Mouse (Mus musculus): Measurements from ENCODE around the gene Glra1. TPM values are rescaled to one million over a fixed set of nuclear protein-coding genes. Genes with fewer than 3 reads are reported as not detected.

The Glra1 gene
- polyA plus RNA-seq, 1 experiment from 2014 or later = 2.5 TPM

- H3K9ac ChIP-seq = no peak overlapping the region
- H3K4me1 ChIP-seq (replicated peaks; ENCODE audit: control insufficient read depth, insufficient read depth, low read length) = peaks cover 14% of the 10 kb centered on the region
- no peak overlapping the region for H3K4me2 ChIP-seq (replicated peaks)
- H3K4me3 ChIP-seq (replicated peaks; ENCODE audit: low read length) = no peak overlapping the region
- no peaks in the 10 kb centered on the region for H3K27me3 ChIP-seq (ENCODE audit: control insufficient read depth, insufficient read depth, low read length)
- H3K27ac ChIP-seq = no peak overlapping the region
- ATAC-seq (ENCODE audit: low FRiP score) (no peak), DNase-seq (ENCODE audit: low spot score) (no peak)
- no peaks in the 10 kb centered on the region for H3K9me3 ChIP-seq (ENCODE audit: control insufficient read depth, low read length)
- no peaks in the 10 kb centered on the region for H3K36me3 ChIP-seq (replicated peaks; ENCODE audit: control insufficient read depth, insufficient read depth)
- WGBS = 90% methylated on average over 3 of the region's 3 CpGs
Observed at GRCm38 (mm10) chr11:55465177-55465576, 142.8 kb downstream of the Glra1 start.

GRCm38 (mm10) chr11:55464707-55465106, 143.3 kb downstream of the Glra1 start:
- Histone ChIP-seq H3K4me2 (replicated peaks) (no peak overlapping the region), H3K36me3 (replicated peaks; ENCODE audit: control insufficient read depth, insufficient read depth) (no peaks in the 10 kb centered on the region), H3K4me3 (replicated peaks; ENCODE audit: low read length) (no peak overlapping the region), H3K27me3 (ENCODE audit: control insufficient read depth, insufficient read depth, low read length) (no peaks in the 10 kb centered on the region), H3K27ac (no peak overlapping the region), H3K9ac (no peak overlapping the region), H3K4me1 (replicated peaks; ENCODE audit: control insufficient read depth, insufficient read depth, low read length) (peaks cover 18% of the 10 kb centered on the region), H3K9me3 (ENCODE audit: control insufficient read depth, low read length) (no peaks in the 10 kb centered on the region)
- DNase-seq (ENCODE audit: low spot score) (no peak), ATAC-seq (ENCODE audit: low FRiP score) (no peak)
- WGBS = 86% methylated on average over 10 of the region's 10 CpGs

Small RNA genes lying within 50 kb of the gene (microRNA-seq; reads per million reads assigned to microRNA genes)
- not detected for gene Mir7652

Other genes with a start within 250 kb of the Glra1 start
- gene Sparc, start 185.0 kb downstream of the Glra1 start, polyA plus RNA-seq (2014; fragmentation: Nextera tagmentation; extraction: Ambion mirVana) = 532 and 583 TPM in 2 replicates
- gene Atox1, start 147.0 kb downstream of the Glra1 start, polyA plus RNA-seq (2014; fragmentation: Nextera tagmentation; extraction: Ambion mirVana) = 259 and 340 TPM in 2 replicates
- 99.5 and 102 TPM in 2 replicates for gene G3bp1, start 138.5 kb downstream of the Glra1 start, polyA plus RNA-seq (2014; fragmentation: Nextera tagmentation; extraction: Ambion mirVana)